Mouse (Mus musculus) CH12.LX (cell line): ENCODE results near the gene Mef2d.

Experiments used
- CTCF ChIP-seq, 2 experiments: IDR thresholded peaks in 1 of 2; conservative IDR thresholded peaks in 1 of 2; 2 replicates each; pipeline ENCODE4 v1.5.1; 2011 to 2012; ENCODE audit warnings: low read depth in 2 of 2, low read length in 2 of 2, improper control_type of control experiment in 1 of 2, inconsistent platforms in 1 of 2, mild to moderate bottlenecking in 1 of 2, moderate library complexity in 1 of 2
- EP300 ChIP-seq: IDR thresholded peaks from 2 replicates; pipeline ENCODE4 v1.6.1; 2011; ENCODE audit warnings: low read length, improper control_type of control experiment
- MYC ChIP-seq: IDR thresholded peaks from 2 replicates; pipeline ENCODE4 v1.6.1; 2011; ENCODE audit warnings: low read depth, mild to moderate bottlenecking, improper control_type of control experiment, low read length
- NRF1 ChIP-seq: IDR thresholded peaks from 2 replicates; pipeline ENCODE4 v1.6.1; 2014; ENCODE audit warnings: low read depth, mild to moderate bottlenecking, inconsistent platforms, low read length, improper control_type of control experiment, moderate library complexity
- POLR2A ChIP-seq: IDR thresholded peaks from 2 replicates; pipeline ENCODE4 v1.6.1; 2011; ENCODE audit warnings: low read depth, mild to moderate bottlenecking, improper control_type of control experiment, low read length
- RCOR1 ChIP-seq: conservative IDR thresholded peaks from 2 replicates; pipeline ENCODE4 v1.6.1; 2012; ENCODE audit warnings: low read depth, mild to moderate bottlenecking, inconsistent platforms, low read length, improper control_type of control experiment
- ZKSCAN1 ChIP-seq: IDR thresholded peaks from 2 replicates; pipeline ENCODE4 v1.6.1; 2012; ENCODE audit warnings: low read depth, inconsistent platforms, low read length, improper control_type of control experiment, borderline replicate concordance

- TF ChIP-seq CTCF (conservative IDR thresholded peaks at IDR 0.05 in 1 of 2, IDR thresholded peaks at IDR 0.05 in 1 of 2; ENCODE audit: low read depth in 2 of 2, low read length in 2 of 2) (peak in 1 of 2 experiments; percentile 51; a peak in 2 of 4 replicates), RCOR1 (no peak), NRF1 (no peak), ZKSCAN1 (no peak), EP300 (no peak), POLR2A (no peak), MYC (no peak)
Measured at GRCm38 (mm10) chr3:88153290-88154011, 11.3 kb downstream of the Mef2d start.
